Mouse (Mus musculus): ENCODE results near the gene Defb22. TPM values are rescaled to one million over a fixed set of nuclear protein-coding genes. Genes with fewer than 3 reads are reported as not detected.

Gene Defb22
- polyA plus RNA-seq, 1 experiment from 2014 or later = not detected

DNA sequence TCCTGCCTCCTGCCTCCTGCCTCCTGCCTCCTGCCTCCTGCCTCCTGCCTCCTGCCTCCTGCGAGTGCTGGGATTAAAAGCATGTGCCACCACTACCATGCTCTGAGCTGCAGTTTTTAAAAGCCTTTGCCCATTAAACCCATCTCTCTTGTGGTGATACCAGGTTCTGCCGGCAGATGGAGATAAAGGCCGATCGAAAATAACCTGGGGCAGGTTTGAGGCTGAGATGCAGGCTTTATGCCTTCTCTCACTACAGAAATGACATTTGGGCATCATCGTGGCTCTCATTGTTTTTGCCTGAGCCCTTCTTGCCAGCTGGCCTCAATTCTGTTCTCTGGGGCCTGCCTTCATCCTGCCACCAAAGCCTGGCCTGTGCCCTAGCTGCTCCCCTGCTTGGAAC, 39.7 kb downstream of the Defb22 start:
- 5% methylated on average over 5 of the region's 5 CpGs for whole genome bisulfite sequencing (ENCODE audit: insufficient replicate concordance)

DNA sequence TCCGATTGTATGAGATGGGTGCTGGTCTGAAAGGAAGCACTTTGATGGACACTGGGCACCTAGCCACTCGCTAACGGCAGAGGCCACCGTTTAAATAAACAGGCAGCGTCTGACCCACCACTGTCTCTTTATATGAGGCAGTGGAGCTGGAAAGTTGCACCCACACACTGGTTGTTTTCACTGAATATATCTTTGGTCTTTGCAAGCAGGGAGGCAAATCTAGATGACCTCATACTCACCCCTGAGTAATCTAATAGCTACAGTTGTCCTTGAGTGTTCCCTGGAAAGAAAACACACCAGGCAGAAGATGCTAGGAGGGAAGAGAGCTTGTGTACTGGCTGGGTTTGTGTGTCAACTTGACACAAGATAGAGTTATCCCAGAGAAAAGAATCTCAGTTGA, 42.5 kb downstream of the Defb22 start:
- TF ChIP-seq CTCF (IDR thresholded peaks at IDR 0.05; ENCODE audit: low read depth) (no peak), EP300 (IDR thresholded peaks at IDR 0.05; ENCODE audit: low read depth) (no peak)
- no peaks in the 10 kb centered on the region for H3K36me3 ChIP-seq (replicated peaks; ENCODE audit: insufficient read depth, low read length)
- no peaks in the 10 kb centered on the region for H3K9me3 ChIP-seq (ENCODE audit: low read length)
- no peak overlapping the region for H3K9ac ChIP-seq (replicated peaks)
- H3K4me3 ChIP-seq (ENCODE audit: low read depth, low read length) = no peak overlapping the region
- H3K27me3 ChIP-seq (ENCODE audit: insufficient read depth, low read length) = no peaks in the 10 kb centered on the region
- ATAC-seq (no peak), DNase-seq (no peak)
- no peak overlapping the region for H3K4me2 ChIP-seq (ENCODE audit: low read depth, low read length)
- H3K27ac ChIP-seq (ENCODE audit: low read depth) = no peak overlapping the region
- 46% methylated on average over 5 of the region's 5 CpGs for WGBS (ENCODE audit: insufficient replicate concordance)
- no peaks in the 10 kb centered on the region for H3K4me1 ChIP-seq (ENCODE audit: insufficient read depth)

More for the DNA sequence above, 39.7 kb downstream of the Defb22 start:
- H3K36me3 ChIP-seq (replicated peaks; ENCODE audit: insufficient read depth, low read length) = no peaks in the 10 kb centered on the region
- H3K4me2 ChIP-seq (ENCODE audit: low read depth, low read length) = no peak overlapping the region
- H3K9me3 ChIP-seq (ENCODE audit: low read length) = no peaks in the 10 kb centered on the region
- H3K4me3 ChIP-seq (ENCODE audit: low read depth, low read length) = no peak overlapping the region
- no peaks in the 10 kb centered on the region for H3K4me1 ChIP-seq (ENCODE audit: insufficient read depth)
- H3K9ac ChIP-seq (replicated peaks) = no peak overlapping the region
- TF ChIP-seq EP300 (IDR thresholded peaks at IDR 0.05; ENCODE audit: low read depth) (no peak), CTCF (IDR thresholded peaks at IDR 0.05; ENCODE audit: low read depth) (peak; percentile 70)
- no peak overlapping the region for H3K27ac ChIP-seq (ENCODE audit: low read depth)
- H3K27me3 ChIP-seq (ENCODE audit: insufficient read depth, low read length) = no peaks in the 10 kb centered on the region
- ATAC-seq (no peak), DNase-seq (peak; percentile 62)

- WGBS (ENCODE audit: insufficient replicate concordance) = 25% methylated on average over 2 of the region's 2 CpGs
These were observed 43.3 kb downstream of the Defb22 start for GRCm38 (mm10) chr2:152446642-152447041.

DNA sequence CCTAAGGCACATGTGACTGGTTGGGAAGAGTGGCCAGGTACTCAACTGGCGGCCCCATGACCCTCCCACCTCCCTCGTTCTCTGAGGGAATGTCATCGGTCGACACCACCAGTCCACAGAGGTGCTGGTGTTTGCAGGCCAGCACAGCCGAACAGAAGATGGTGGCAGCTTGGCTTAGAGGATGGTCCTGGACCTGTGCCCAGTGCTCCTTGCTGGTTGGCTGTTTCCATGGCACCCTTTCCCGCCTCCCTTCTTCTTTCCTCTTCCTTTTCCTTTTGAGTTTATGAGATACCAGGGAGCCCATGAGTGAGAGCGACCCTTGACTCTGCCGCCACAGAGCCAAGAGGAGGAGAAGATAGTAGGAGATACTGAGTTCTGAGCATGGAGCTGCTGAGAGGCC, 46.7 kb downstream of the Defb22 start:
- TF ChIP-seq EP300 (IDR thresholded peaks at IDR 0.05; ENCODE audit: low read depth) (no peak), CTCF (IDR thresholded peaks at IDR 0.05; ENCODE audit: low read depth) (no peak)
- 78% methylated on average over 8 of the region's 8 CpGs for WGBS (ENCODE audit: insufficient replicate concordance)
- Histone ChIP-seq H3K9me3 (ENCODE audit: low read length) (no peaks in the 10 kb centered on the region), H3K36me3 (replicated peaks; ENCODE audit: insufficient read depth, low read length) (no peaks in the 10 kb centered on the region), H3K4me3 (ENCODE audit: low read depth, low read length) (no peak overlapping the region), H3K27ac (ENCODE audit: low read depth) (no peak overlapping the region), H3K27me3 (ENCODE audit: insufficient read depth, low read length) (no peaks in the 10 kb centered on the region), H3K4me1 (ENCODE audit: insufficient read depth) (no peaks in the 10 kb centered on the region), H3K9ac (replicated peaks) (no peak overlapping the region), H3K4me2 (ENCODE audit: low read depth, low read length) (no peak overlapping the region)
- no peak for ATAC-seq
- DNase-seq = no peak

More at GRCm38 (mm10) chr2:152446642-152447041, 43.3 kb downstream of the Defb22 start:
- DNase-seq = no peak
- no peaks in the 10 kb centered on the region for H3K9me3 ChIP-seq (ENCODE audit: low read length)
- no peaks in the 10 kb centered on the region for H3K36me3 ChIP-seq (replicated peaks; ENCODE audit: insufficient read depth, low read length)
- no peak overlapping the region for H3K27ac ChIP-seq (ENCODE audit: low read depth)
- H3K27me3 ChIP-seq (ENCODE audit: insufficient read depth, low read length) = no peaks in the 10 kb centered on the region
- no peak overlapping the region for H3K9ac ChIP-seq (replicated peaks)
- no peak for ATAC-seq
- TF ChIP-seq EP300 (IDR thresholded peaks at IDR 0.05; ENCODE audit: low read depth) (no peak), CTCF (IDR thresholded peaks at IDR 0.05; ENCODE audit: low read depth) (no peak)
- H3K4me1 ChIP-seq (ENCODE audit: insufficient read depth) = no peaks in the 10 kb centered on the region
- H3K4me3 ChIP-seq (ENCODE audit: low read depth, low read length) = no peak overlapping the region
- no peak overlapping the region for H3K4me2 ChIP-seq (ENCODE audit: low read depth, low read length)

GRCm38 (mm10) chr2:152442322-152442721, 47.6 kb downstream of the Defb22 start:
- Histone ChIP-seq H3K27ac (ENCODE audit: low read depth) (no peak overlapping the region), H3K4me1 (ENCODE audit: insufficient read depth) (peaks cover 1% of the 10 kb centered on the region), H3K36me3 (replicated peaks; ENCODE audit: insufficient read depth, low read length) (no peaks in the 10 kb centered on the region), H3K9ac (replicated peaks) (no peak overlapping the region), H3K27me3 (ENCODE audit: insufficient read depth, low read length) (no peaks in the 10 kb centered on the region), H3K4me3 (ENCODE audit: low read depth, low read length) (no peak overlapping the region), H3K4me2 (ENCODE audit: low read depth, low read length) (no peak overlapping the region), H3K9me3 (ENCODE audit: low read length) (no peaks in the 10 kb centered on the region)
- DNase-seq (no peak), ATAC-seq (no peak)
- WGBS (ENCODE audit: insufficient replicate concordance) = 82% methylated on average over 4 of the region's 4 CpGs
- TF ChIP-seq EP300 (IDR thresholded peaks at IDR 0.05; ENCODE audit: low read depth) = no peak

GRCm38 (mm10) chr2:152439833-152440232, 50.1 kb downstream of the Defb22 start:
- Histone ChIP-seq H3K36me3 (replicated peaks; ENCODE audit: insufficient read depth, low read length) (no peaks in the 10 kb centered on the region), H3K4me2 (ENCODE audit: low read depth, low read length) (no peak overlapping the region), H3K27ac (ENCODE audit: low read depth) (no peak overlapping the region), H3K9me3 (ENCODE audit: low read length) (no peaks in the 10 kb centered on the region), H3K9ac (replicated peaks) (no peak overlapping the region), H3K27me3 (ENCODE audit: insufficient read depth, low read length) (no peaks in the 10 kb centered on the region), H3K4me1 (ENCODE audit: insufficient read depth) (peaks cover 4% of the 10 kb centered on the region), H3K4me3 (ENCODE audit: low read depth, low read length) (no peak overlapping the region)
- ATAC-seq (no peak), DNase-seq (no peak)
- WGBS (ENCODE audit: insufficient replicate concordance) = 81% methylated on average over 2 of the region's 2 CpGs
- TF ChIP-seq EP300 (IDR thresholded peaks at IDR 0.05; ENCODE audit: low read depth) (no peak), CTCF (IDR thresholded peaks at IDR 0.05; ENCODE audit: low read depth) (no peak)

DNA sequence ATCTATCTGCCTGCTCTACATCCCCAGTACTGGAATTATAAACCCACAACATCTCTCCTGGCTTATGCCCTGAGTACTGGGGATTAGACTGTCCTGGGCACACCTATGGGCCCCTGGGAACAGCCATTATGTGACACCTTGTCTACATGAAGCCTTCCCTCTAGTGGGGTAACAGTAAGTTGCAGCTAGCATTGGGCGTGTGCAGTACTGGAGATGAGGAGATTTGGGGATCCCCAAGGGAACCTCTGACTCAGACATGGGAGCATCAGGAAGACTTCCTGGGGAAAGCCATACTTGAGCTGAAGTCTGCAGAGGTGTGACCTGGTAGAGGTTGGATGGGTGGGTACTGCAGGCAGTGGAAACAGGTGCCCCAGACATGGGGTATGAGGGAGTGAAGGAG, 51.0 kb downstream of the Defb22 start:
- 47% methylated on average over 1 of the region's 1 CpGs for WGBS (ENCODE audit: insufficient replicate concordance)
- H3K27me3 ChIP-seq (ENCODE audit: insufficient read depth, low read length) = no peaks in the 10 kb centered on the region
- H3K9ac ChIP-seq (replicated peaks) = no peak overlapping the region
- H3K9me3 ChIP-seq (ENCODE audit: low read length) = no peaks in the 10 kb centered on the region
- no peaks in the 10 kb centered on the region for H3K36me3 ChIP-seq (replicated peaks; ENCODE audit: insufficient read depth, low read length)
- ATAC-seq (no peak), DNase-seq (no peak)
- peaks cover 4% of the 10 kb centered on the region for H3K4me1 ChIP-seq (ENCODE audit: insufficient read depth)
- H3K4me2 ChIP-seq (ENCODE audit: low read depth, low read length) = no peak overlapping the region
- TF ChIP-seq EP300 (IDR thresholded peaks at IDR 0.05; ENCODE audit: low read depth) (no peak), CTCF (IDR thresholded peaks at IDR 0.05; ENCODE audit: low read depth) (peak; percentile 43)
- H3K27ac ChIP-seq (ENCODE audit: low read depth) = no peak overlapping the region
- no peak overlapping the region for H3K4me3 ChIP-seq (ENCODE audit: low read depth, low read length)
